Mouse (Mus musculus) central nervous system, embryonic 18 days (tissue): ENCODE data around the gene Immp2l. TPM values are rescaled to one million over a fixed set of nuclear protein-coding genes. Genes with fewer than 3 reads are reported as not detected.

Experiments
- polyA plus RNA-seq: library from polyadenylated mRNA; depleted of rRNA; stranded (reverse); fragments of >200 nt; gene quantifications from 2 replicates; pipeline ENCODE4 v1.2.3, GENCODE M21; 2012; rRNA removed

Gene Immp2l
- 4.1 and 4.4 TPM in 2 replicates for polyA plus RNA-seq

DNA sequence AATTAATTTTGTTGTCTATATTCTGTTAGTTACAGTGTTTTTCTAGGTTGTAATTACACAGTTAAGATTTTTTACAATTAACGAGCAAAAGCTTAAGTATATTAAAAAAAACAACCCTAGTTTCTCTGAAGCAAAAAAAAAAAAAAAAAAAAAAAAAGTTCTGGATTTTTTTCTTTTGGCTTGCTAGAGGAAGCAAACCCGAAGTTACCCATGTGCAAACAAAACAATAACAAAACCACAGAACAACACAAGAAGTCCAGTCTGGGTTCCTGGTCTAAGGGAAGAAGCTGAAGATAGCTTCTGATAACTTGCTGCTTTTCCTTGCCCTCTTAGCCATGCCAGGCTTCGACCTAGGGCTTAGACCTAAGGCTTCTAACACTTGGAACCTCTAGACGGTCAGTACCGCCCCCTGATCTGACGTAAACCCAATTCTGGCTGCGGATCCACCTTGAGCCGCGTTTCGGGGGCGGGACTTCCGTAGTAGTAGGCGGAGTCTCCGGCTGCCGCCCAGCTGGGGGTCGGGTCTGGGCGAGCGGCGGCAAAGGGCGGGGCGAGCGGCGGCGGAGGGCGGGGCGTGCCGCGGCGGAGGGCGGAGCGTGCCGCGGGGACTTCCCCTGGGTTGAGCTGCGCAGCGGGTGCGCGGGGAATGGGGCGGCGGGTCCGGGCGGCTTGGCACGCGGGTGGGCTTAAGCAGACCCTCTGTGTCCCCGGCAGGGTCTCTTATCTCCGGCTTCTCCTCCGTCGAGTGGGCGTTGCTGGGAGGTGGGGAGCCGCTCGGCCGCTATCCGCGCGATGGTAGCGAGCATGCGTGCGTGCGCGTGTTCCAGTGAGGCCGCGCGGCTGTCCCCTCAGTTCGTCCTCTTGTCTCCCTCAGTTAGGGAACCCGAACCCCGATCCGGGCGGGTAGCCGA, at the start of gene Immp2l:
Gene Immp2l (plus strand): TSS at position 580 of the 911 bp plus-strand sequence.

DNA sequence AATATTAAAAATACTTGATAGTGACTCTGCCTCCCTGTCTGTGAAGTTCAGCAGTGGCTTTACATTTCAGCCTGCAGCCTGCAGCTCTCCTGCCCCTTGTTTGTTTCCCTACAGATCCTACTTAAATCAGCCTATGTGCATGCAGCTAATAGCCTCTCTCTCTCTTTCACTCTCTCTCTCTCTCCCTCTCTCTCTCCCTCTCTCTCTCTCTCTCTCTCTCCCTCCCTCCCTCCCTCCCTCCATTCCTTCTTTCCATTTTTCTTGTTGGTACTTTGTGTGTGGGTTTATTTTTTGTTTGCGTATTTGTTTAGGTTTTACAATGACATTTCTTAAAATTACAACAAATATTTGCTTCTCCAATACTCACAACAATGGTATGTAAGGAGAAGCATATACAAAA, 462.4 kb downstream of the Immp2l start, which contains the start of gene Lrrn3:
Gene Lrrn3 (minus strand): TSS at position 101 of the 400 bp plus-strand sequence.

